Mouse (Mus musculus) lung, adult 18-20 months (tissue): ENCODE measurements around the gene Egln2.
A peak's percentile ranks its signal among the peaks of the same experiment; 100 is the strongest.

ENCODE experiments used
- DNase-seq, 2 experiments: peaks; one replicate each; pipeline ENCODE4 v3.0.0; 2022; ENCODE audit warnings: mixed read lengths in 2 of 2

Egln2 gene

GRCm38 (mm10) chr7:27174896-27175295, 8.3 kb upstream of the Egln2 start:
- no peak for DNase-seq

- no peak for DNase-seq
Measured at GRCm38 (mm10) chr7:27174496-27174895, 7.9 kb upstream of the Egln2 start.

- DNase-seq: no peak
Measured at GRCm38 (mm10) chr7:27170981-27171380, 4.4 kb upstream of the Egln2 start.

- no peak for DNase-seq
Measured at GRCm38 (mm10) chr7:27168371-27168770, 1.8 kb upstream of the Egln2 start.

GRCm38 (mm10) chr7:27167475-27168094, 983 bp upstream of the Egln2 start:
- no peak for DNase-seq

GRCm38 (mm10) chr7:27166229-27166613, 381 bp downstream of the Egln2 start:
- DNase-seq: peak; percentile 89 to 92

- no peak for DNase-seq
Measured at GRCm38 (mm10) chr7:27165696-27166095, 906 bp downstream of the Egln2 start.

- peak in 1 of 2 experiments; percentile 42 for DNase-seq
Measured at GRCm38 (mm10) chr7:27165007-27165655, 1.5 kb downstream of the Egln2 start.

GRCm38 (mm10) chr7:27164112-27164947, 2.3 kb downstream of the Egln2 start:
- no peak for DNase-seq

- DNase-seq: no peak
Measured at GRCm38 (mm10) chr7:27163450-27163805, 3.2 kb downstream of the Egln2 start.

GRCm38 (mm10) chr7:27162780-27163449, 3.7 kb downstream of the Egln2 start:
- no peak for DNase-seq

GRCm38 (mm10) chr7:27161744-27162143, 4.9 kb downstream of the Egln2 start:
- DNase-seq: no peak

- no peak for DNase-seq
Measured at GRCm38 (mm10) chr7:27160921-27161320, 5.7 kb downstream of the Egln2 start.

GRCm38 (mm10) chr7:27159882-27160281, 6.7 kb downstream of the Egln2 start:
- DNase-seq: peak; percentile 87 to 91

- no peak for DNase-seq
Measured at GRCm38 (mm10) chr7:27159256-27159655, 7.3 kb downstream of the Egln2 start.

- no peak for DNase-seq
Measured at GRCm38 (mm10) chr7:27158171-27158570, 8.4 kb downstream of the Egln2 start.

- DNase-seq: no peak
Measured at GRCm38 (mm10) chr7:27156005-27156404, 10.6 kb downstream of the Egln2 start.

- DNase-seq: peak; percentile 72 to 85
Measured at GRCm38 (mm10) chr7:27153205-27153764, 13.3 kb downstream of the Egln2 start, which contains the start of gene Cyp2t4. Cyp2t4 (plus strand) TSS chr7:27153714.

GRCm38 (mm10) chr7:27136410-27136996, 30.1 kb downstream of the Egln2 start:
- DNase-seq: no peak

- DNase-seq: no peak
Measured at GRCm38 (mm10) chr7:27133757-27134156, 32.8 kb downstream of the Egln2 start.

- no peak for DNase-seq
Measured at GRCm38 (mm10) chr7:27133156-27133555, 33.4 kb downstream of the Egln2 start.

- DNase-seq: no peak
Measured at GRCm38 (mm10) chr7:27132588-27132987, 34.0 kb downstream of the Egln2 start.
